Comparison of ENCODE assay signal across 10 mouse cellular contexts in the genomic region with DNA sequence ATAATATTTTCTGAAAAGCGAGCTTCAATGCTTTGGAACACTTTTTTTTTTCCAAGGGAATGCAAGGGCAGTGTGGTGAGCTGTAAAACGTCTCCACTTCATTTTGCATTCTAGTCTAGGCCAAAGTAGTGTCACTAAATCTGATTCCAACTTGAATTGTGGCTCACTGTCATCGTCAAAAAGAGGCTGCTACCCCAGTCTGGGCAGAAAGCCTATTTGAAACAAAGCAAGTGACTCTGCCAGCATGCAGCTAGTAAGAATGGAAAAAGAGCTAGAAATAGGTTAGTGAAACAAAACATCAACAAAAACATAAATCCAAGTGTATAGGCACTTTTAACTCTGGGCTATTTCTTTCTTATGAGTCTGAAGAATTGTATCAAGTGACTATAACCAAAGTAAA.
A peak's percentile ranks its signal among the peaks of the same experiment; 100 is the strongest.
DNase-seq lines count a peak whose midpoint lies in the region; ATAC-seq lines count a peak whose summit lies in the region.
"Had no signal": no experiment of that assay in that cellular context is flagged by ENCODE, and none has a peak within 500 bp of the region (broad histone marks: within the 10 kb centered on the region; RNA-seq: fewer than 3 reads in every experiment).

No protein-coding gene starts in this region.

- peak; percentile 75; the same call in 1 of the 2 replicates for ATAC-seq in cerebellum, adult (ENCODE audit: insufficient number of reproducible peaks, low FRiP score, low TSS enrichment)
- no peak for ATAC-seq in hindbrain, embryonic 14.5 days (ENCODE audit: low FRiP score)
- ATAC-seq in hindbrain, embryonic 16.5 days = no peak
- ATAC-seq in neural tube, embryonic 14.5 days (ENCODE audit: low read depth) = 0 out of 2 replicates have a peak, but pooled peaks have one; percentile 46

- H3K36me3 ChIP-seq in hindbrain, embryonic 14.5 days (replicated peaks; ENCODE audit: control insufficient read depth, insufficient read depth) = no peaks in the 10 kb centered on the region
- no peaks in the 10 kb centered on the region for H3K36me3 ChIP-seq in hindbrain, embryonic 16.5 days (ENCODE audit: control insufficient read depth, insufficient read depth, low read length)
- no peaks in the 10 kb centered on the region for H3K36me3 ChIP-seq in neural tube, embryonic 14.5 days (ENCODE audit: control insufficient read depth, insufficient read depth, low read length)

- no peak overlapping the region for H3K4me2 ChIP-seq in hindbrain, embryonic 14.5 days (replicated peaks)
- no peak overlapping the region for H3K4me2 ChIP-seq in hindbrain, embryonic 16.5 days (ENCODE audit: low read length)
- no peak overlapping the region for H3K4me2 ChIP-seq in neural tube, embryonic 14.5 days (ENCODE audit: low read depth, low read length)

- no peak for DNase-seq in cerebellum, postnatal 4 days (ENCODE audit: low spot score in 2 of 2)
- DNase-seq in hindbrain, embryonic 14.5 days (ENCODE audit: low spot score) = peak; percentile 25
- DNase-seq in neural tube, embryonic 10.5 days (ENCODE audit: extremely low spot score, low spot score) = no peak
- DNase-seq in layer of hippocampus, postnatal 36 days = peak; percentile 2 to 5
- DNase-seq in spleen, adult 18-20 months = no peak
- DNase-seq: kidney, adult 9 months had no signal

- H3K4me3 ChIP-seq in hindbrain, embryonic 14.5 days (replicated peaks; ENCODE audit: low read length) = no peak overlapping the region
- H3K4me3 ChIP-seq in hindbrain, embryonic 16.5 days (ENCODE audit: low read length) = no peak overlapping the region
- H3K4me3 ChIP-seq in neural tube, embryonic 14.5 days (ENCODE audit: low read depth, low read length) = no peak overlapping the region

- WGBS in hindbrain, embryonic 14.5 days = 42% methylated on average over 3 of the region's 3 CpGs
- WGBS in hindbrain, embryonic 16.5 days = 43% methylated on average over 3 of the region's 3 CpGs
- WGBS in neural tube, embryonic 14.5 days = 22% methylated on average over 3 of the region's 3 CpGs

- no peaks in the 10 kb centered on the region for H3K4me1 ChIP-seq in hindbrain, embryonic 14.5 days (replicated peaks; ENCODE audit: control insufficient read depth, insufficient read depth, low read length)
- no peaks in the 10 kb centered on the region for H3K4me1 ChIP-seq in hindbrain, embryonic 16.5 days (ENCODE audit: control insufficient read depth, insufficient read depth, low read depth, low read length)
- no peaks in the 10 kb centered on the region for H3K4me1 ChIP-seq in neural tube, embryonic 14.5 days (ENCODE audit: control insufficient read depth, insufficient read depth, low read length)

- H3K9ac ChIP-seq in hindbrain, embryonic 14.5 days = no peak overlapping the region
- H3K9ac ChIP-seq in hindbrain, embryonic 16.5 days (ENCODE audit: low read depth, low read length) = no peak overlapping the region
- H3K9ac ChIP-seq in neural tube, embryonic 14.5 days (replicated peaks; ENCODE audit: low read depth, low read length) = no peak overlapping the region

- H3K27ac ChIP-seq in hindbrain, embryonic 14.5 days = no peak overlapping the region
- no peak overlapping the region for H3K27ac ChIP-seq in hindbrain, embryonic 16.5 days (ENCODE audit: low read depth, low read length)
- no peak overlapping the region for H3K27ac ChIP-seq in neural tube, embryonic 14.5 days (ENCODE audit: low read depth, low read length)
- H3K27ac ChIP-seq: macrophage had no signal

- no peaks in the 10 kb centered on the region for H3K27me3 ChIP-seq in hindbrain, embryonic 14.5 days (ENCODE audit: control insufficient read depth, insufficient read depth, low read length)
- H3K27me3 ChIP-seq in hindbrain, embryonic 16.5 days (replicated peaks; ENCODE audit: control insufficient read depth, insufficient read depth, low read length) = no peaks in the 10 kb centered on the region
- H3K27me3 ChIP-seq in neural tube, embryonic 14.5 days (ENCODE audit: control insufficient read depth, insufficient read depth, low read length) = no peaks in the 10 kb centered on the region

- H3K9me3 ChIP-seq in hindbrain, embryonic 14.5 days (ENCODE audit: control insufficient read depth, low read length) = no peaks in the 10 kb centered on the region
- no peaks in the 10 kb centered on the region for H3K9me3 ChIP-seq in hindbrain, embryonic 16.5 days (ENCODE audit: control insufficient read depth, low read length)
- no peaks in the 10 kb centered on the region for H3K9me3 ChIP-seq in neural tube, embryonic 14.5 days (ENCODE audit: control insufficient read depth, low read length)

Comparison
In these comparisons a context has a peak if more than half of its experiments do, and no peak if none do; other contexts are left out.
1. ATAC-seq: peak in cerebellum, adult (single experiment) and neural tube, embryonic 14.5 days (single experiment); none in hindbrain, embryonic 14.5 days (single experiment) and hindbrain, embryonic 16.5 days (single experiment).
2. DNase-seq: peak in hindbrain, embryonic 14.5 days (single experiment) and layer of hippocampus, postnatal 36 days (2 of 2); none in cerebellum, postnatal 4 days (0 of 2), neural tube, embryonic 10.5 days (single experiment) and spleen, adult 18-20 months (0 of 2).